Mouse (Mus musculus) CD8-positive naive resting alpha-beta T cell, adult 57 days (primary cell): ENCODE measurements around the gene Prkaca. TPM values are rescaled to one million over a fixed set of nuclear protein-coding genes. Genes with fewer than 3 reads are reported as not detected.

Experiments used
- total RNA-seq: library from RNA; stranded (reverse); gene quantifications from one replicate; pipeline ENCODE4 v1.2.4, GENCODE M21; 2023

The Prkaca gene
- 36.2 TPM for total RNA-seq

GRCm38 (mm10) chr8:83972150-83973120 is at the start of gene Prkaca:
Gene Prkaca (plus strand): TSS chr8:83972993.

GRCm38 (mm10) chr8:83955106-83955957 is 17.5 kb upstream of the Prkaca start, which contains the start of the genes Gm10644 and Asf1b:
Gene Gm10644 (minus strand): TSS chr8:83955205.
Gene Asf1b (plus strand): TSS chr8:83955507.

GRCm38 (mm10) chr8:83997511-83998141 is 24.8 kb downstream of the Prkaca start, which contains the start of gene Samd1:
Gene Samd1 (plus strand): TSS chr8:83997672.

GRCm38 (mm10) chr8:84001281-84002000 is 28.6 kb downstream of the Prkaca start, which contains the start of gene 1700067K01Rik:
Gene 1700067K01Rik (plus strand): TSS chr8:84001502.

GRCm38 (mm10) chr8:84011705-84012498 is 39.1 kb downstream of the Prkaca start, which contains the start of gene 2210011C24Rik:
Gene 2210011C24Rik (minus strand): TSS chr8:84012171.

GRCm38 (mm10) chr8:84021096-84021495 is 48.3 kb downstream of the Prkaca start, which contains the start of gene Palm3:
Gene Palm3 (plus strand): TSS chr8:84021471.

DNA sequence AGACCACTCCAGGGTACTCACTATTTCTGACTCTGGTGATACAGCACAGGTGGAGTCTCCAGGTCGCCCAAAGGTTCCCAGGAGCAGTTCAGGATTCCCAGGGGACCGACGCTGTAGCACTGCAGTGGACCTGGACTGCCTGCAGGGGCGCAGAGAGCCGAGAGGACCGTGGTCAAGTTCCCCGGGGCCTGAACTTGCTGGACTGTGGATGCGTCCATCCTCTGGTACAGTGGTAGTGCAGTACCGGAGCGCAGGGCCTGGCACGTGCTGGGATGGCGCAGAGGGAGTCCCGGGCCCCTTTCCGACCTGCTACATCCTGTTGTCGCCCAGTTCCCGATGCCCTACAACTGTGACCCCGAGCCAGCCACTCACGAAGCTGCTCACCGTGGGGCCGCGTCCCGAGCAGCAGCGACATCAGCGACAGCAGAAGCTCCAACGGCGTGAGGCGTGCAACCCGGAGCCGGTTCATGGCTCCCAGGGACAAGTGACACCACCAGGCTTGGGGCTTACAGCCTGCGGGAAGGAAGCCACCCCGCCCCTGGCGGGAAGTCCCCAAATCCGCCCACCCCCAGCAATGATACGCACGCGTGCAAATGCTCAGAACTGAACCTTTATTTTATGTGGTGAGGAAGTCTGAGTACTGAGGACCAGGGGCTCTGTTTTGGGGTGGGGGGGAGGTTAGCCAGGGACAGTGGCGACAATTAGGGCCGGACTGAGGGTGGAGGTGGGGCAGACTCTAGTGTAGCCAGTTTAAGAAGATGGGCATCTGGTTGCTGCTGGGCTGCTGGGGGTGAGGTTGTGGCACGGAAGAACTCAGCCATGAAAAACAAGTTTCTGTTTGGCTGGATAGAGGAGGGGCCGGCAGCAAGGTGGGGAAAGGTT is 69.5 kb downstream of the Prkaca start, which contains the start of gene Il27ra:
TSS of gene Il27ra (minus strand) at position 524 of the 882 bp plus-strand sequence.

GRCm38 (mm10) chr8:84044900-84045299 is 72.1 kb downstream of the Prkaca start, which contains the start of gene Rln3:
Gene Rln3 (minus strand): TSS chr8:84045000.

Other genes with a start within 250 kb of the Prkaca start
- 1,098 TPM for gene Adgre5, start 231.7 kb upstream of the Prkaca start, total RNA-seq
- gene Adgrl1, start 72.9 kb upstream of the Prkaca start, total RNA-seq, result 59.6 TPM
- 0.46 TPM for gene Gm10644, start 17.8 kb upstream of the Prkaca start, total RNA-seq
- gene Asf1b, start 17.5 kb upstream of the Prkaca start, total RNA-seq, result 8.2 TPM
- gene Samd1, start 24.7 kb downstream of the Prkaca start, total RNA-seq, result 36.0 TPM
- gene 1700067K01Rik, start 28.5 kb downstream of the Prkaca start, total RNA-seq, result not detected
- gene 2210011C24Rik, start 39.2 kb downstream of the Prkaca start, total RNA-seq, result not detected
- not detected for gene Palm3, start 48.5 kb downstream of the Prkaca start, total RNA-seq
- 324 TPM for gene Il27ra, start 69.6 kb downstream of the Prkaca start, total RNA-seq
- 0.89 TPM for gene Rln3, start 72.0 kb downstream of the Prkaca start, total RNA-seq
- gene Gm10643, start 92.1 kb downstream of the Prkaca start, total RNA-seq, result 7.0 TPM
- 130 TPM for gene Rfx1, start 93.8 kb downstream of the Prkaca start, total RNA-seq
- gene Dcaf15, start 131.8 kb downstream of the Prkaca start, total RNA-seq, result 68.1 TPM
- 6.4 TPM for gene Podnl1, start 153.0 kb downstream of the Prkaca start, total RNA-seq
- 36.5 TPM for gene Cc2d1a, start 174.9 kb downstream of the Prkaca start, total RNA-seq
- gene 4930432K21Rik, start 175.0 kb downstream of the Prkaca start, total RNA-seq, result 3.2 TPM
- gene Nanos3, start 212.2 kb downstream of the Prkaca start, total RNA-seq, result not detected